Mouse (Mus musculus) forebrain, embryonic 15.5 days (tissue): ENCODE data around the gene Capzb. TPM values are rescaled to one million over a fixed set of nuclear protein-coding genes. Genes with fewer than 3 reads are reported as not detected.

Experiments
- ATAC-seq: fragments of 200-750 bp; cut with Nextera tagmentation; replicated peaks from 2 replicates; pipeline ENCODE4 v1.8.0; 2017; ENCODE audit warnings: mild to moderate bottlenecking, moderate TSS enrichment, moderate library complexity
- H3K27ac ChIP-seq: fragments of 300-500 bp; sonication (generic); replicated peaks from 2 replicates; pipeline ENCODE4 v1.5.1; 2015; ENCODE audit warnings: mild to moderate bottlenecking, inconsistent platforms
- H3K27me3 ChIP-seq: fragments of 300-500 bp; sonication (generic); 2 replicates; pipeline ENCODE4 v1.6.1; 2015; ENCODE audit warnings: inconsistent platforms
- H3K36me3 ChIP-seq: fragments of 300-500 bp; sonication (generic); 2 replicates; pipeline ENCODE4 v1.6.1; 2015; ENCODE audit warnings: mild to moderate bottlenecking, inconsistent platforms
- H3K4me1 ChIP-seq: fragments of 300-500 bp; sonication (generic); 2 replicates; pipeline ENCODE4 v1.6.1; 2015; ENCODE audit warnings: inconsistent platforms
- H3K4me2 ChIP-seq: fragments of 300-500 bp; sonication (generic); replicated peaks from 2 replicates; pipeline ENCODE4 v1.6.1; 2015; ENCODE audit warnings: mild to moderate bottlenecking, inconsistent platforms
- H3K4me3 ChIP-seq: fragments of 300-500 bp; sonication (generic); 2 replicates; pipeline ENCODE4 v1.5.1; 2015; ENCODE audit warnings: mild to moderate bottlenecking, inconsistent platforms
- H3K9ac ChIP-seq: fragments of 300-500 bp; sonication (generic); replicated peaks from 2 replicates; pipeline ENCODE4 v1.6.1; 2015; ENCODE audit warnings: mild to moderate bottlenecking, inconsistent platforms
- H3K9me3 ChIP-seq: fragments of 300-500 bp; sonication (generic); 2 replicates; pipeline ENCODE4 v1.6.1; 2016; ENCODE audit warnings: inconsistent platforms
- WGBS: fragments of 180-500 bp; shearing (Covaris S2); methylation state at CpG from one replicate; pipeline ENCODE4 v1.1.7; 2015; ENCODE audit warnings: mixed read lengths; 5-methylcytosine and 5-hydroxymethylcytosine counted together
- polyA plus RNA-seq: library from polyadenylated mRNA; unstranded; fragments of >200 nt; fragmentation: Nextera tagmentation; extraction: Ambion mirVana; gene quantifications from 2 replicates; pipeline ENCODE4 v1.2.1, GENCODE M21; 2015

Gene Capzb
- polyA plus RNA-seq, 1 experiment from 2014 or later = 323 TPM

GRCm38 (mm10) chr4:139218539-139218938 lies 25.8 kb downstream of the Capzb start:
- Histone ChIP-seq H3K9me3 (no peaks in the 10 kb centered on the region), H3K4me2 (no peak overlapping the region), H3K27me3 (no peaks in the 10 kb centered on the region), H3K4me1 (no peaks in the 10 kb centered on the region), H3K4me3 (no peak overlapping the region), H3K27ac (no peak overlapping the region), H3K9ac (no peak overlapping the region), H3K36me3 (no peaks in the 10 kb centered on the region)
- ATAC-seq = no peak
- 92% methylated on average over 3 of the region's 3 CpGs for WGBS

GRCm38 (mm10) chr4:139219656-139220055 lies 27.0 kb downstream of the Capzb start:
- no peak overlapping the region for H3K4me3 ChIP-seq
- no peak for ATAC-seq
- 88% methylated on average over 4 of the region's 4 CpGs for WGBS

GRCm38 (mm10) chr4:139220978-139221377 lies 28.3 kb downstream of the Capzb start:
- H3K9me3 ChIP-seq = no peaks in the 10 kb centered on the region
- H3K9ac ChIP-seq = no peak overlapping the region
- no peak overlapping the region for H3K4me3 ChIP-seq
- WGBS = 97% methylated on average over 4 of the region's 4 CpGs
- no peaks in the 10 kb centered on the region for H3K36me3 ChIP-seq
- H3K27ac ChIP-seq = no peak overlapping the region
- H3K4me1 ChIP-seq = no peaks in the 10 kb centered on the region
- no peak overlapping the region for H3K4me2 ChIP-seq
- H3K27me3 ChIP-seq = no peaks in the 10 kb centered on the region
- no peak for ATAC-seq

More at GRCm38 (mm10) chr4:139219656-139220055, 27.0 kb downstream of the Capzb start:
- Histone ChIP-seq H3K27me3 (no peaks in the 10 kb centered on the region), H3K9ac (no peak overlapping the region), H3K4me1 (no peaks in the 10 kb centered on the region), H3K27ac (no peak overlapping the region), H3K4me2 (no peak overlapping the region), H3K36me3 (no peaks in the 10 kb centered on the region), H3K9me3 (no peaks in the 10 kb centered on the region)

GRCm38 (mm10) chr4:139221837-139222236 lies 29.1 kb downstream of the Capzb start:
- Histone ChIP-seq H3K4me2 (no peak overlapping the region), H3K9ac (no peak overlapping the region), H3K36me3 (no peaks in the 10 kb centered on the region), H3K4me1 (0 out of 2 replicates have a peak, but pooled peaks cover 4% of the 10 kb centered on the region), H3K27me3 (no peaks in the 10 kb centered on the region), H3K4me3 (no peak overlapping the region), H3K27ac (no peak overlapping the region), H3K9me3 (no peaks in the 10 kb centered on the region)
- ATAC-seq = no peak
- WGBS = 87% methylated on average over 4 of the region's 4 CpGs

GRCm38 (mm10) chr4:139225115-139225514 lies 32.4 kb downstream of the Capzb start:
- H3K36me3 ChIP-seq = no peaks in the 10 kb centered on the region
- H3K4me2 ChIP-seq = no peak overlapping the region
- no peak overlapping the region for H3K27ac ChIP-seq
- H3K9ac ChIP-seq = no peak overlapping the region
- no peaks in the 10 kb centered on the region for H3K27me3 ChIP-seq
- H3K4me1 ChIP-seq = peaks cover 4% of the 10 kb centered on the region; the same call in 1 of the 2 replicates
- ATAC-seq = no peak
- WGBS = 75% methylated on average over 5 of the region's 5 CpGs
- H3K4me3 ChIP-seq = no peak overlapping the region
- H3K9me3 ChIP-seq = no peaks in the 10 kb centered on the region

GRCm38 (mm10) chr4:139225944-139226343 lies 33.2 kb downstream of the Capzb start:
- Histone ChIP-seq H3K27me3 (no peaks in the 10 kb centered on the region), H3K36me3 (no peaks in the 10 kb centered on the region)

GRCm38 (mm10) chr4:139226504-139227216 lies 34.0 kb downstream of the Capzb start:
- no peak overlapping the region for H3K27ac ChIP-seq
- no peaks in the 10 kb centered on the region for H3K36me3 ChIP-seq
- H3K4me3 ChIP-seq = no peak overlapping the region
- 81% methylated on average over 13 of the region's 13 CpGs for WGBS
- ATAC-seq = no peak
- H3K4me2 ChIP-seq = no peak overlapping the region
- no peaks in the 10 kb centered on the region for H3K27me3 ChIP-seq
- no peaks in the 10 kb centered on the region for H3K9me3 ChIP-seq
- H3K9ac ChIP-seq = no peak overlapping the region
- peaks cover 10% of the 10 kb centered on the region for H3K4me1 ChIP-seq

More at GRCm38 (mm10) chr4:139225944-139226343, 33.2 kb downstream of the Capzb start:
- no peak overlapping the region for H3K9ac ChIP-seq
- no peak overlapping the region for H3K4me2 ChIP-seq
- WGBS = 95% methylated on average over 4 of the region's 4 CpGs
- H3K9me3 ChIP-seq = no peaks in the 10 kb centered on the region
- no peak overlapping the region for H3K4me3 ChIP-seq
- H3K27ac ChIP-seq = no peak overlapping the region
- peaks cover 10% of the 10 kb centered on the region for H3K4me1 ChIP-seq
- ATAC-seq = no peak

GRCm38 (mm10) chr4:139227923-139228322 lies 35.2 kb downstream of the Capzb start:
- Histone ChIP-seq H3K36me3 (no peaks in the 10 kb centered on the region), H3K4me1 (peaks cover 10% of the 10 kb centered on the region), H3K4me3 (no peak overlapping the region), H3K27me3 (no peaks in the 10 kb centered on the region), H3K27ac (no peak overlapping the region), H3K9ac (no peak overlapping the region), H3K9me3 (no peaks in the 10 kb centered on the region), H3K4me2 (no peak overlapping the region)
- 90% methylated on average over 7 of the region's 7 CpGs for WGBS
- ATAC-seq = no peak

GRCm38 (mm10) chr4:139229271-139229670 lies 36.6 kb downstream of the Capzb start:
- Histone ChIP-seq H3K4me1 (peaks cover 10% of the 10 kb centered on the region), H3K27me3 (no peaks in the 10 kb centered on the region), H3K36me3 (no peaks in the 10 kb centered on the region), H3K4me2 (no peak overlapping the region), H3K27ac (no peak overlapping the region), H3K9ac (no peak overlapping the region), H3K4me3 (no peak overlapping the region), H3K9me3 (no peaks in the 10 kb centered on the region)
- no peak for ATAC-seq
- 88% methylated on average over 5 of the region's 5 CpGs for WGBS

GRCm38 (mm10) chr4:139230376-139231120 lies 37.8 kb downstream of the Capzb start:
- H3K36me3 ChIP-seq = no peaks in the 10 kb centered on the region
- ATAC-seq = no peak
- H3K9ac ChIP-seq = no peak overlapping the region
- H3K4me2 ChIP-seq = no peak overlapping the region
- WGBS = 60% methylated on average over 11 of the region's 11 CpGs
- H3K27ac ChIP-seq = no peak overlapping the region
- peaks cover 10% of the 10 kb centered on the region for H3K4me1 ChIP-seq
- H3K27me3 ChIP-seq = no peaks in the 10 kb centered on the region
- no peaks in the 10 kb centered on the region for H3K9me3 ChIP-seq
- no peak overlapping the region for H3K4me3 ChIP-seq

- 86% methylated on average over 8 of the region's 8 CpGs for WGBS
- Histone ChIP-seq H3K4me3 (no peak overlapping the region), H3K36me3 (no peaks in the 10 kb centered on the region), H3K9me3 (no peaks in the 10 kb centered on the region), H3K27ac (no peak overlapping the region), H3K27me3 (no peaks in the 10 kb centered on the region), H3K4me2 (no peak overlapping the region), H3K4me1 (peaks cover 9% of the 10 kb centered on the region), H3K9ac (no peak overlapping the region)
- ATAC-seq = no peak
Measured at GRCm38 (mm10) chr4:139231163-139231562, 38.5 kb downstream of the Capzb start.

- no peak for ATAC-seq
- Histone ChIP-seq H3K36me3 (no peaks in the 10 kb centered on the region), H3K4me1 (peaks cover 7% of the 10 kb centered on the region), H3K4me2 (no peak overlapping the region), H3K9ac (no peak overlapping the region), H3K4me3 (no peak overlapping the region), H3K27ac (no peak overlapping the region), H3K27me3 (no peaks in the 10 kb centered on the region), H3K9me3 (no peaks in the 10 kb centered on the region)
- WGBS = 38% methylated on average over 6 of the region's 6 CpGs
Measured at GRCm38 (mm10) chr4:139232479-139233145, 39.9 kb downstream of the Capzb start.
